Mouse (Mus musculus): ENCODE results near the gene Ifna2.

The Ifna2 gene

DNA sequence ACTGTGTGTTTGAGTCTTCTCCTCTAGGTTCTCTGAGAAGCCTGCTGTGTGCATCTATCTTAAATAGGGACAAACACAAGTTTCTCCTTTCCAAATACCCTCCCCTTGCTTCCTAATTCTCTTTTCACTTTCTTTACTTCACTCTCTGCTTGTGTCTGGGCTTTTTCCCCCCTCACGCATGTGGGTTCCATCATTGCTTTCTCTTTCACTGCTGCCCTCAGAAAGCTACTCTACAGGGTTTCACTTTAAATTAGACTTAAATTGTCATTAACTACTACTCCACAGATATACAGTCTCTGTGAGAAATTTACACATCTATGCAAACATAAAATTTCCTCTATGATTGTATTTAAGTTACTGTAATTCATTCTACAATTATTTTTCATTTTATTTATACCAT, at the start of gene Ifna2:
Ifna2 (minus strand) TSS at position 101 of the 400 bp plus-strand sequence.
- DNase-seq (ENCODE audit: low spot score in 2 of 2): no peak

- DNase-seq (ENCODE audit: low spot score in 2 of 2): peak; percentile 29 to 49
These were observed 43.6 kb upstream of the Ifna2 start for GRCm38 (mm10) chr4:88727324-88727723.

DNA sequence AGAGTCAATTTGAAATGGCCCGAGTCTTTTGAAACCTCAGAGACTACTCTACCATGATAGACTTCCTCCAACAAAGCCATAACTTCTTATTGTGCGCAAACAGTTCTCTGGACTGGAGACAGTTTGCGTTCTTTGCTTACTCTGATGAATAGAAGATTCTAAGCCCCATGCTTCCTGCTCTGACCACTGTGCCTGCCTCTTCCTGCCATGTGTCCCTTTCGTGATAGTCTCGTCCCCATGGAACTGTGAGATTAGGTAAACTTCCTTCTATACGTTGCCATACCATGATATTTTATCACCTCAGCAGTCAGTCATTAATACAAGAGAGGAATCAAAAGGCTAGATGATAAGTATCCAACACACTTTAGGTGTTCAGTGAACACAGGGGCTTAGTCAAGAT, 43.0 kb upstream of the Ifna2 start:
- DNase-seq (ENCODE audit: low spot score in 2 of 2): no peak

- no peak for DNase-seq (ENCODE audit: low spot score in 2 of 2)
These were observed 39.9 kb upstream of the Ifna2 start for GRCm38 (mm10) chr4:88723497-88724090.

DNA sequence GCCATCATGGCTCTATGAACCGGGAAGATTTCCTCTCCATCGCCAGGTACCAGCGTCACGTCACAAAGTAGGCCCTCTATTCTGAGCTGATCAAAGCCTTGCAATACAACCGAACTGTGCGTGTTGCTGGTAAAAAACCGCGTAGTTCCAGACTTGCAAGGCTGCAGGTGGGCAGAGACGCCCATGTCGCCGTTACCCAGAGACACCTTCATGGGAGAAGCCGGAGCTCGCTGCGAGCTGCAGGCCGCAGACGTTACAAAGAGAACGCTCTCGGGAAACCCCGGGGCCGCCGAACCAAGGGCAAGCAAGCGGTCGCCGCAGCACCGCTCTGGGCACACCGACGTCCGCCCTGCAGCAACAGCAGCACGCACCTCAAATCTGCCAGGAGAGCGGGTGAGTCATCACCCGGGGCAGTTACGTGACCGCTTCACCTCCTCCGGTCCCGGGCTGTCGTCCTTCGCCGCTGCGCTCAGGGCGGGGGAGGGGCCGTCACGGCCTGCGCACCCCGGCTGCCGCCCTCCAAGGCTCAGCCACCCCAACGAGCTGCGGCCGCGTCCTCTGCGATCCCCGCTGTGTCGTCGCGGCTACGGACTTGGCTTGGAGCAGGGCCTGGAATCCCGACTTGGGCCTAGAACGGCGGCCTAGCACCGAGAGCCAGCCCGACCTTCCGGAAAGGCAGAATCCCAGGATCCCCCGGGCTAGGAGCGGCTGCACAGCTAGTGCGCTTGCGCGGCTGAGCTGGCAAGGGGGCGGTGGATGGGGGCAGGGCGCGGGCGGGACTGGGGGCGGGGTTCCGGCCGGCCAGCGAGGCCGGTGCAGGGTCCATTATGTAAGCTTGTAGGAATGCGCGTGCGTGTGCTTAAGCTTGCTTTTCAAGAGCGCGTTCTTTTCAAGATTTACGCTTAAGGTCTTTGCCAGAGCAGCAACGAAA, 38.3 kb upstream of the Ifna2 start, which contains the start of the genes Gm26566 and Klhl9:
Gm26566 (plus strand) TSS at position 15 of the 931 bp plus-strand sequence.
Klhl9 (minus strand) TSS at position 675 of the 931 bp plus-strand sequence.
- DNase-seq (ENCODE audit: low spot score in 2 of 2): peak; percentile 80 to 87

- DNase-seq (ENCODE audit: low spot score in 2 of 2): no peak
These were observed 35.0 kb upstream of the Ifna2 start for GRCm38 (mm10) chr4:88718715-88719114.

DNA sequence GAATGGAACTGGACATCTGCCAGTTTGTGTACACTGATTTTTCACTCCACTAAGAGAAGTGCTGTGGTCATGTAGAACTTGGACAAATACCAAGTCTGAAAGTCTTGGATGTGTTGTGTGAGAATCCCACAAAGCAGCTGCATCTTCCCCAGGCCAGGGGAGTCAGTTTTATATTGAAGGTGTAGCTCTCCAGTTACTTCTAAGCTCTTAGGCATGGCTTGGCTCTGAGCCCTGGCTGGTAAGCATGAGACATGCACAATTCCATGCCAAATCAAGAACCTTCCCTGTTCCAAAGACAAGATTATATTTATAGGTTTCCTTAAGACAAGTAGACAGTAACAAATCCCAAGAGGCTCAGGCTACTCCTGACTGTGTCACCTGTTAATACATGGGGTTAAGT, 31.3 kb upstream of the Ifna2 start:
- DNase-seq (ENCODE audit: low spot score in 2 of 2): no peak

- DNase-seq (ENCODE audit: low spot score in 2 of 2): no peak
These were observed 30.6 kb upstream of the Ifna2 start for GRCm38 (mm10) chr4:88714281-88714680.

GRCm38 (mm10) chr4:88707128-88707826, 23.6 kb upstream of the Ifna2 start:
- no peak for DNase-seq (ENCODE audit: low spot score in 2 of 2)

- DNase-seq (ENCODE audit: low spot score in 2 of 2): no peak
These were observed 22.2 kb upstream of the Ifna2 start for GRCm38 (mm10) chr4:88705924-88706323.

GRCm38 (mm10) chr4:88699301-88699700, 15.6 kb upstream of the Ifna2 start:
- no peak for DNase-seq (ENCODE audit: low spot score in 2 of 2)

DNA sequence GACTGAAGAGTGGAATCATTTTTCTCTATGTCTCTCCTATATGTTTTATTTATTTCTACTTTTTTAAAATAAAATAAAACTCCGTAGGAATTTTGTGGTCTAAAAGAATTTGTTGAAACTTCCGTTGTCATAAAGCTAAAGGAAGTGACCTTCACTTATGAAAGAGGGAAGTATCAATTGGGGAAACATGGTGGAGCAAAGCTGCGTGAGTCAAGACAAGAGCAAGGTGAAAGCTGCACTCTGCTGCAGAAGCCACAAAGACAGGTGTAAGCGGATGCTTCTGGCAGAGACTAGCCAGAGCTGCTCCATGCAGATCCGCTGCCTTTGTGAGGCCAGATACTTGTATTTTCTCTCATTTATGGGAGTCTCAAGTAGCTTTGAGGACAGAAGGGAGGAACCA, 15.1 kb upstream of the Ifna2 start:
- DNase-seq (ENCODE audit: low spot score in 2 of 2): no peak

- no peak for DNase-seq (ENCODE audit: low spot score in 2 of 2)
These were observed 14.0 kb upstream of the Ifna2 start for GRCm38 (mm10) chr4:88697753-88698152.

DNA sequence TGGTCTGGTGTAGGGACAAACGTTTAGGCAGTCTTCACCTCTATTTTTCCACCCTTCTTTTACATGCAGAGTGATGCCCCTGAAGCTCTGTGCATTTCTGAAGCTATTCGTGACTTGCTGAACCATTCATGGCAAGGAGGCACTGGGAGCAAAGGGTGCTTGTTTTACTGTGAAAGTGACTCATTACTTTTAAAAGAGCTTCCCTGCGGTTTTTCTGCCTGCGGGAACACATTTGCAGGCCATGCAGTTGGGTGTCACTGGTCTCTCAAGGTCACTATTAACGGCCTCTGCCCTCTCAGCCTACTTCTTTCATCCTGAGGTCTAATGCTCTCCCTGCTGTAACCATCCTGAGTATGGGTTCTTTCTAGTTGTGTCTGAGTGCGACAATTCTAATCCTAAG, 13.4 kb upstream of the Ifna2 start:
- no peak for DNase-seq (ENCODE audit: low spot score in 2 of 2)

GRCm38 (mm10) chr4:88696237-88696884, 12.6 kb upstream of the Ifna2 start:
- DNase-seq (ENCODE audit: low spot score in 2 of 2): peak; percentile 42 to 82

GRCm38 (mm10) chr4:88693392-88693791, 9.7 kb upstream of the Ifna2 start:
- no peak for DNase-seq (ENCODE audit: low spot score in 2 of 2)

GRCm38 (mm10) chr4:88692537-88692936, 8.8 kb upstream of the Ifna2 start:
- DNase-seq (ENCODE audit: low spot score in 2 of 2): no peak

GRCm38 (mm10) chr4:88691259-88691658, 7.5 kb upstream of the Ifna2 start, which contains the start of gene Ifnab:
Gene Ifnab (minus strand): TSS chr4:88691359.
- DNase-seq (ENCODE audit: low spot score in 2 of 2): no peak

GRCm38 (mm10) chr4:88681353-88681752, 2.4 kb downstream of the Ifna2 start:
- no peak for DNase-seq (ENCODE audit: low spot score in 2 of 2)

DNA sequence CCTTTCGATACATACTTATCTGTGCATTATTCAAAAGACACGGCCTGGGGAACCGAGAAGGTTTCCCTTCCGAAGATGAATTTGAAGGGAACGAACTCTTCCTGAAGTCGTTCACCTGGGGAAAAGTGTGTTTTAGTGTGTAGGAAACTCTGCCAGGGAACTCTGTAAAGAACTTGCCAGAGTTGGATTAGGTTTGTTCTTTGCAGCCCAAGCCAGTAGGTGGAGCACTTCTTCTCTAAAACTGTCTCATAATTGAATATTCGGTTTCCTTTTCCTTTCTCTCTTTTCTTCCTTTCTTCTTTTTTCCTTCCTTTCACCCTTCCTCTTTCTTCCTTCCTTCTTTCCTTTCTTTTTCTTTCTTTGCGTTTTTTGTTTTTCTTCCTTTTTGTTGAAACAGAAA, 3.4 kb downstream of the Ifna2 start:
- peak in 1 of 2 experiments; percentile 18 for DNase-seq (ENCODE audit: low spot score in 2 of 2)

- no peak for DNase-seq (ENCODE audit: low spot score in 2 of 2)
These were observed 6.9 kb downstream of the Ifna2 start, which contains the start of gene Ifna16 for GRCm38 (mm10) chr4:88676824-88677223. Gene Ifna16 (minus strand): TSS chr4:88676924.

GRCm38 (mm10) chr4:88655461-88655860, 28.3 kb downstream of the Ifna2 start:
- DNase-seq (ENCODE audit: low spot score in 2 of 2): no peak
